Mouse (Mus musculus) forebrain, embryonic 13.5 days (tissue): ENCODE measurements at regions not wholly inside any gene's neighbourhood (a gene's known extent, or its start where the extent isn't known, plus 50 kb on each side); places are given as distances from the start of the nearest gene placed in this dataset.
A peak's percentile ranks its signal among the peaks of the same experiment; 100 is the strongest.

Experiments
- ATAC-seq: fragments of 200-750 bp; cut with Nextera tagmentation; 2 replicates; pipeline ENCODE4 v1.8.0; 2017
- H3K27ac ChIP-seq: fragments of 300-500 bp; sonication (generic); 2 replicates; pipeline ENCODE4 v1.5.1; 2015; ENCODE audit warnings: inconsistent platforms, mild to moderate bottlenecking, moderate library complexity
- H3K27me3 ChIP-seq: fragments of 300-500 bp; sonication (generic); 2 replicates; pipeline ENCODE4 v1.6.1; 2015; ENCODE audit warnings: mild to moderate bottlenecking, inconsistent platforms
- H3K36me3 ChIP-seq: fragments of 300-500 bp; sonication (generic); 2 replicates; pipeline ENCODE4 v1.6.1; 2015; ENCODE audit warnings: mild to moderate bottlenecking, inconsistent platforms; ENCODE audit not compliant: poor library complexity, severe bottlenecking
- H3K4me1 ChIP-seq: fragments of 300-500 bp; sonication (generic); 2 replicates; pipeline ENCODE4 v1.6.1; 2015; ENCODE audit warnings: inconsistent platforms
- H3K4me2 ChIP-seq: fragments of 300-500 bp; sonication (generic); 2 replicates; pipeline ENCODE4 v1.6.1; 2015; ENCODE audit warnings: inconsistent platforms, mild to moderate bottlenecking, moderate library complexity
- H3K4me3 ChIP-seq: fragments of 300-500 bp; sonication (generic); 2 replicates; pipeline ENCODE4 v1.5.1; 2015; ENCODE audit warnings: mild to moderate bottlenecking, inconsistent platforms
- H3K9ac ChIP-seq: fragments of 300-500 bp; sonication (generic); 2 replicates; pipeline ENCODE4 v1.6.1; 2015; ENCODE audit warnings: mild to moderate bottlenecking, inconsistent platforms
- H3K9me3 ChIP-seq: fragments of 300-500 bp; sonication (generic); replicated peaks from 2 replicates; pipeline ENCODE4 v1.6.1; 2016; ENCODE audit warnings: inconsistent platforms
- WGBS: fragments of 180-500 bp; shearing (Covaris S2); methylation state at CpG from one replicate; pipeline ENCODE4 v1.1.7; 2015; 5-methylcytosine and 5-hydroxymethylcytosine counted together

DNA sequence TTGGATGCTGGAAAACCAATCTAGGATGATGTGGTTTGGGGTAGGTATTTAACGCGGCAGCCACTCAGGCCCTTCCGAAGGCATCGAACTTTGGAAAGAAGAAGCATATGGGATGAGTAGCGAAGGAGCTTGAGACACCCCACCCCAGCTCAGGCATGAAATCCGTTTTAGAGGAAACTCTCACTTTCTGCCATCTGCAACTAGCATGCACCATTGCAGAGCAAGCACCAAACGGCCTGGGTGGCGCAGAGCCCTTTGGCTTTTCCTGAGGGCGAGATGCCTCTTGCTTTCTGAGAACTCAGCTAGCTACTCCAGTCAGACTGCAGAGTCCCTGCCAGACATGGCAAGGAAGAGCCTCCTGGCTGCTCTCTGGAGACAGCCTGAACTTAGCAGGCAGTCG is 209.9 kb upstream of the Nlrp1b start:
- peak overlapping the region; percentile 91 for H3K27ac ChIP-seq
- no peaks in the 10 kb centered on the region for H3K27me3 ChIP-seq
- no peaks in the 10 kb centered on the region for H3K36me3 ChIP-seq
- H3K9me3 ChIP-seq: 0 out of 2 replicates have a peak, but pooled peaks cover 7% of the 10 kb centered on the region
- peak overlapping the region; percentile 53 for H3K4me2 ChIP-seq
- WGBS: 43% methylated on average over 10 of the region's 10 CpGs
- peaks cover 61% of the 10 kb centered on the region for H3K4me1 ChIP-seq
- H3K9ac ChIP-seq: peak overlapping the region; percentile 41; the same call in 1 of the 2 replicates
- H3K4me3 ChIP-seq: peak overlapping the region; percentile 17
- no peak; the same call in 1 of the 2 replicates for ATAC-seq

DNA sequence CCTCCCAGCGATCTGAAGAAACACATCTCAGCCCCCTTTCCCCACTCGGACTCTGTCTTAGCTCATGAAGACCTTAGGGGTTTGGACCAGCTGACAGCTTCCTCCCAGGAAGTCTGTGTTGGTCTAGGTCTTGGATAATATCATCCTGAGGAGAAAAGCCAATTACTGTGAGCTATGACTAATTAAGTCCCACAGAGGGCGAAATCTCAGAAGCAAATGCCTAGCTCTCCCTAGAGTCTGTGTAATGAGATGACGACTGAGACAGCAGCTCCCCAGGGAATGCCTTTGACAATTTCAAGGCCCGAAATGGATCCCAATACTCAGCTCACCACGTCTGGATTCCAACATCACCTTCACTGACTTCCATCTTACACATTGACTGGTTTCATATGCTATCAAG is 213.5 kb upstream of the Nlrp1b start:
- Histone ChIP-seq H3K36me3 (no peaks in the 10 kb centered on the region), H3K27ac (no peak overlapping the region), H3K4me1 (peaks cover 66% of the 10 kb centered on the region), H3K27me3 (no peaks in the 10 kb centered on the region), H3K4me2 (no peak overlapping the region), H3K4me3 (no peak overlapping the region), H3K9me3 (no peaks in the 10 kb centered on the region), H3K9ac (no peak overlapping the region)
- WGBS: 40% methylated on average over 6 of the region's 6 CpGs
- no peak for ATAC-seq

DNA sequence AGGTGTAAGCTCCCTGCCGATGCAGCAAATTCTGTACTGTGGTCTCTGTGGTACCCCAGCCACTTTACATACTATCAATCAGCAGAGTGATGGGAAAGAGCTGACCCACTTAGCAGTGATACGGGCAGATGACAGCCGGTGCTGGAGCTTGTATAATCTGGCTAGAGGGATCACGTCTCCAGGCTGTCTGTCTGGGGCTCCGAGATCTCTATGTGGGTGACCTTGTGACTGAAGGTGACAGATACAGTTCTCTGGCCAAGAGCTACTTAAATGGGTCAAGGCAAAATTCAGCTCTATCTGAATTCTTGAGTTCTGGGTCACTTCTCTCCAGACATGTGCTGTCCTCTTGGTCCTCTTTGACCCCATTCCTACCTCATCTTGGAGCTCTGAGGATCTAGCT is 216.1 kb upstream of the Nlrp1b start:
- Histone ChIP-seq H3K27ac (0 out of 2 replicates have a peak overlapping the region, but pooled peaks have one; percentile 81), H3K36me3 (no peaks in the 10 kb centered on the region), H3K4me3 (no peak overlapping the region), H3K27me3 (no peaks in the 10 kb centered on the region), H3K4me2 (no peak overlapping the region), H3K9me3 (no peaks in the 10 kb centered on the region), H3K9ac (no peak overlapping the region), H3K4me1 (peaks cover 44% of the 10 kb centered on the region)
- WGBS: 69% methylated on average over 5 of the region's 5 CpGs
- ATAC-seq: no peak

DNA sequence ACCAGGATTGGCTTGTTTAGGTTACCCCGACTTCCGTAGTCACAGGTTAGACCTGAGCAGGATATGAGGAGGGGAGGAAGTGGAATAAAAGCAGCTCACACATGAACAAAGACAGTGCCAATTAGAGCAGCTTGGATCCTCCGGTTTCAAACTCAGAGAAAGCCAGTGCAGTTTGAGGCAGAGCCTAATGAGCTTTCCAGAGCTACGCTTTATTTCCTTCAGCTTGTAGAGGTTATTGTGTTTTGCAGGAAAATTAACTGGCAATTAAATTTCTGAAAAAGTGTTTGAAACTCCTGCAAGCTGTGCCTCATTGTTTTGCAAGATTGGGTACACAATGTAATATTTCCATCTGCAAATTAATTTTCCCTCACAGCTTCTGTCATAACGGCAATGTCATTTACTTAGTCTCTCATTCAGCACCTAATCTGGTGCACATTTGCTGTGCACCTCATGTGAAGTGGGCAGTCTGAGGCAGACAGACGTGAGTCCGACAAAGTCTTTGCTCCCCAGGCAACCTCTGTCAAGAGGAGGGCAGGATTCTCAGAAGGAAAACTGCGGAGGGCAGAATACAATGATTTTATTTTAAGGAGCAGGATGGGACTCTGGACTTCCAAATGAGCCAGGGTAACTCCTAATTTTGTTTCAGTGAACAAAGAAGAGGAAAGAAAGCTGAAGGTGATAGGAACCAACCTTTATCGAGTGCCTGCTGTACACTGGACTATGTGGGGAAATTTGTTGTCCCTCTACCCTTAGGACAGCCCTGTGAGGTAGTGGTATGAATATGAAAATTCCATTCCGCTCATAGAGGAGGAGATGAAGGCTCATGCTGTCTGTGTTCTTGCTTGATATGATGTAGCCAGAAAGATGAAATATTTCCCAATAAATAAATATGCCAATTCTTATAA is 217.6 kb upstream of the Nlrp1b start:
- peak; percentile 82 for ATAC-seq
- Histone ChIP-seq H3K9ac (no peak overlapping the region), H3K4me1 (peaks cover 36% of the 10 kb centered on the region), H3K4me3 (no peak overlapping the region), H3K9me3 (no peaks in the 10 kb centered on the region), H3K36me3 (no peaks in the 10 kb centered on the region), H3K4me2 (peak overlapping the region; percentile 19; the same call in 1 of the 2 replicates), H3K27me3 (no peaks in the 10 kb centered on the region), H3K27ac (peak overlapping the region; percentile 81)
- 14% methylated on average over 10 of the region's 10 CpGs for WGBS

DNA sequence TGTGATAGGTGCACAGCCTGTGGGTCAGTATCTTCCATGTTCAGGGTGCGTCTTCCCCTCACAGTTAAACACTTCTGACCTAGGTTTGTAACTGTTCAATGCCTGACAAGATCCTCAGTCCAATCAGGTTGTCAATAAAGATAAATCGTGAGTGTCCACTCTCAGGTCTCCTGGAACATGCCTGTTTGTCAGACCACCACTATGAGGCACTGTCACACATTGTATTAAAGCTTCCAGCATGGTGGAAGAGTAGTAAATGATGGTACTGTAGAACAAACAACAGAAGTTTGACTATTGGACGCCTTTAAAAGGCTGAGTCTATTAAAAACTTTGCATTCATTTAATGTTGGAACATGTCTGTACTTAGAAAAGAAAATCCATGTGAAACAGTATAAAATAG is 249.6 kb upstream of the Nlrp1b start:
- H3K4me1 ChIP-seq: no peaks in the 10 kb centered on the region
- ATAC-seq: no peak
- H3K4me2 ChIP-seq: no peak overlapping the region
- H3K27ac ChIP-seq: no peak overlapping the region
- H3K4me3 ChIP-seq: no peak overlapping the region
- H3K9ac ChIP-seq: no peak overlapping the region
- H3K36me3 ChIP-seq: no peaks in the 10 kb centered on the region
- no peaks in the 10 kb centered on the region for H3K27me3 ChIP-seq
- H3K9me3 ChIP-seq: no peaks in the 10 kb centered on the region
- WGBS: 85% methylated on average over 3 of the region's 3 CpGs

DNA sequence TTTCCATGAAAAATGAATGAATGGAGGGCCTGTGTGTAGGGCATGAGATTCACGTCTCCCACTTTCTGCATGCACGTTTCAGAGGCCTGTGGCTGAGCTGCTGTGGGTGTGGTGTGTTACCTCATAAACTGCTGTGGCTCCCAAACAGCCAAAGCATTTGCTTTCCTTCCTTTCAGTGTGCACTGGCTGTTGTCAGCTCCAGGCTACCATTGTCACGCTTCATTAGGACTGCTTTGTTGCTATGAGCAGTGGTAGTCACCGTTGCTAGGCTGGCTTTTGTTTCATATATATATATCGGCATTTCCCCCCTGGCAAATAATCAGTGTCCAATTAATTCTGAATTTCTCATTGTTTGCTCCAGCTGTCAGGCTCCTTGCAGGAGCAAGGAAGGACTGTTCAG is 251.9 kb upstream of the Wscd1 start:
- WGBS: 5% methylated on average over 5 of the region's 5 CpGs
- Histone ChIP-seq H3K4me3 (no peak overlapping the region), H3K4me2 (peak overlapping the region; percentile 1; the same call in 1 of the 2 replicates), H3K27ac (peak overlapping the region; percentile 32), H3K9me3 (no peaks in the 10 kb centered on the region), H3K36me3 (no peaks in the 10 kb centered on the region), H3K27me3 (no peaks in the 10 kb centered on the region), H3K4me1 (peaks cover 33% of the 10 kb centered on the region), H3K9ac (no peak overlapping the region)
- peak; percentile 82 for ATAC-seq

DNA sequence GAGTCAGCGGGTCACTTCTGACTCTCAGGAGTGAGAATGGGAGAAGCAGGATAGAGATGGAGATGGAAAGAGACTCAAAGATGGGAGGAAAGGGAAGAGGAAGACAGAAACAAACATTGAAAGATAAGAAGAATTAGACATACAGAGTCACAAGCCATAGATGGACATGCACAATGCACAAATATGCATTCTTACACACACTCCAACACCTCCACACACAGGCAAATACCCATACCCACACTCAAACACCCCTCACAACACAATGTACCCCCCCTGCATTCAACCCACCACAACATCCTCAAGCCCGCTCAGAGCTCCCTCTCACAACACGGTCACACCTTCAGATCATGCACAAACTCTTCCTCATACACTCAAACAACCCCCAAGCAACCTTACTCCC is 251.4 kb upstream of the Wscd1 start:
- Histone ChIP-seq H3K4me2 (peak overlapping the region; percentile 1; the same call in 1 of the 2 replicates), H3K36me3 (no peaks in the 10 kb centered on the region), H3K27me3 (no peaks in the 10 kb centered on the region), H3K9me3 (no peaks in the 10 kb centered on the region), H3K9ac (no peak overlapping the region), H3K27ac (peak overlapping the region; percentile 32), H3K4me1 (peaks cover 33% of the 10 kb centered on the region), H3K4me3 (no peak overlapping the region)
- ATAC-seq: no peak
- 56% methylated on average over 3 of the region's 3 CpGs for WGBS

DNA sequence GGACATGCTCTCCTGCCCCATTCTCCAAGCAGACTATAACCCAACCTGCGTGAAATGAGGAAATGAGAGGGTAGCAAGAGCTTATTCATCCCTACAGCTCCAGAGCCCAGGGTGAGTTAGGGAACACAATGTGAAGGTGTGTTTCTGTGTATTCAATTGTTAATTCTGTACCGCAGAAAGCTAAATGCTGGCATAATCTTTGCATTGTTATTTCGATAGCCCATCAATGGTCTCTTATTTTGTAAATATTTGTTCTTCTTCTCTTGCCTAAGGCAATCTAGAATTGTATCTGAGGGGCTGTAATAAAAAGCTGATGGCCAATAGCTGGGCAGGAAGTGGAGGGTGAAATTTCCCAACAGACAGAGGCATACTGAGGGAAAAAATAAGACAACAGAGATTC is 247.6 kb upstream of the Wscd1 start:
- peaks cover 17% of the 10 kb centered on the region for H3K4me1 ChIP-seq
- no peak overlapping the region for H3K4me2 ChIP-seq
- no peak overlapping the region for H3K4me3 ChIP-seq
- 79% methylated on average over 3 of the region's 3 CpGs for WGBS
- ATAC-seq: no peak
- H3K27ac ChIP-seq: no peak overlapping the region
- H3K27me3 ChIP-seq: no peaks in the 10 kb centered on the region
- no peaks in the 10 kb centered on the region for H3K36me3 ChIP-seq
- H3K9ac ChIP-seq: no peak overlapping the region
- no peaks in the 10 kb centered on the region for H3K9me3 ChIP-seq

DNA sequence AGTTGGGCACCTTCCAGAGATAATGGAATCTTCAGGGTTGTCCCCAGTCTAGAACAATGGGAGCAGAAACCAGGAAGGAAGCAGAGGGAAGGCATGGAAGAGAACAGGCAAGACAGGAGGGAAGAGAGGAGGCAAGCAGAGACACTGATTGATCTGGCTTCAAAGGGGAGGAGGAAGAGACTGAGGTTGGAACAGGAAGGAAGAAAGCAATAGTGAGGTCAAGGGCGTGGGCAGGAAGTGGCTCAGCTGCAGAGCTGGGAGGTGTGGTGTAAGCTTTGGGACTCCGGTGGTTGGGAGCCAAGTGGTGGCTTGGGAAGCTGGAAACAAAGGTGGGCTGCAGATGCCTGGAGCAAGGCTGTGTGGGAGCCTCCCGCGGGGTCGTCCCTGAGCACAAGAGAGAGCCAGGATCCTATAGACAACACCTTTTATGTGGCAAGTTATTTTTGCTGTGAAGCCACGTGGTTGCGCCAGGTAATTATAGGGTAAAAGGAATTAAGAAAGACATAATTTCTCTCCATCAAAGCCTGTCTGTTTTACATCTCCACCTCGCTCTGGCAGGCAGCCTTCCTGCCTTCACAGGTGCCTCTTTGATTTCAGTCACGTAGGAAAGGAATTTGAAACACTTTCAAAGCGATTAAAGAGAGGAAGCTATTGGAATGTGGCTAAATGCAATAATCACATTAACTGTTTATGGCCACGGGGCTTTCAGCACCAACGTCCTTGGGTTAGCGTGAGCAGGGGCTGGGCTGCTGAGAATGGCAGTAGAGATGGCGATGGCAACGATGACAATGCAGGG is 237.3 kb upstream of the Wscd1 start:
- H3K9ac ChIP-seq: no peak overlapping the region
- H3K4me1 ChIP-seq: peaks cover 25% of the 10 kb centered on the region
- no peaks in the 10 kb centered on the region for H3K36me3 ChIP-seq
- H3K4me2 ChIP-seq: no peak overlapping the region
- 64% methylated on average over 15 of the region's 15 CpGs for WGBS
- ATAC-seq: no peak
- H3K27ac ChIP-seq: 0 out of 2 replicates have a peak overlapping the region, but pooled peaks have one; percentile 25
- no peaks in the 10 kb centered on the region for H3K27me3 ChIP-seq
- H3K9me3 ChIP-seq: no peaks in the 10 kb centered on the region
- no peak overlapping the region for H3K4me3 ChIP-seq

DNA sequence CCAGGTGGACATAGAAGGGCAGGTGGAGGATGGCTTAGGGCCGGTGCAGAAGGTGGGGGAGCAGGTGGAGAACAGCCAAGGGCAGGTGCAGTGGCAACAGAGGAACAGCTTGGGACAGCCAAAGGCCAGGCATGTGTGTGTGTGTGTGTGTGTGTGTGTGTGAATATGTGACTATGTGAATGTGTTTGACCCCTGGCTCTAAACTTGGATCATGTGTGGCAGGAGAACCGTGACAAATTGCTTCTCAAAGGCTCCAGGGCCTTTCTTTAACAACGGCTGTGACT is 236.7 kb upstream of the Wscd1 start:
- WGBS: 87% methylated on average over 3 of the region's 3 CpGs
- Histone ChIP-seq H3K4me3 (no peak overlapping the region), H3K36me3 (no peaks in the 10 kb centered on the region), H3K4me1 (peaks cover 30% of the 10 kb centered on the region), H3K27me3 (no peaks in the 10 kb centered on the region), H3K27ac (no peak overlapping the region), H3K9me3 (no peaks in the 10 kb centered on the region), H3K9ac (no peak overlapping the region), H3K4me2 (no peak overlapping the region)
- ATAC-seq: no peak

DNA sequence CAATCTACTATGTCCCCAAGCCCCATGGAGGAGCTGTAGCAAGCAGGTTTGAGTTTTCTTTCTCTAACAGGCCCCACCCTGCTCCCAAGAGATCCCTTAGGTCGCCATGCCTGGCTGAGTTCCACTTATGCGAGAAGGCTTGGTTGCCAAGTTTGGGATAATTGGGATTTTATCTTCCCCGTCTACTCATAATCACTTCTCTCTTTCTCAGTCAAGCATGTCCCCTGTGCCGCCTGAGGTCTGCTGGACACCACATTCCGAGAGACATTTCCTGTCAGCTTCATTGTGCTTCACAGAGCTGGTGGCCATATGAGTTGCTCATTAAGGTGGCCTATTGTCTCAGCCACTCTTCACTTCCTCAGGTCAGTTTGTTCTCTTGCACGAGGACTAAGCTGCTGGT is 234.5 kb upstream of the Wscd1 start:
- no peak overlapping the region for H3K4me3 ChIP-seq
- no peak overlapping the region for H3K27ac ChIP-seq

DNA sequence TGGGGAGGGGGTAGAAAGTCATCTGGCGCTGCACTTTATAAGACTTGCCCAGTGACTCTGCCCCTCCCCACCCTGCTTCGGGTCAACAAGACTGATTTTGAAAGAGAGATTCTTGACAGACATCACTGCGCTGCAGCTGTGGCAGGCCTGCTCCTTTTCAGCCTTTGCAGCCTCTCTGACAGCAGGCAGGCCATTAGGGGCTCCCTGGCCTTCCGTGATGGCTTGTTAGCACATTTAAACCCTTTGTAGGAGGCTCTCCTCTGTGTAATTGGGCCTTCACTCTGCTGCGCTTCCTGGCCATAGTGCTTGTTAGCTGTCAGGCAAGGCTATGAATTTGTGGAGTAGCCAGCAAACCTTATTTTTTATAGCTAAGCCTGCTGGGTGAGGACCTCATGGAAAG is 232.3 kb upstream of the Wscd1 start:
- Histone ChIP-seq H3K4me1 (peaks cover 31% of the 10 kb centered on the region), H3K27ac (peak overlapping the region; percentile 57), H3K4me3 (no peak overlapping the region), H3K27me3 (no peaks in the 10 kb centered on the region), H3K9me3 (no peaks in the 10 kb centered on the region), H3K9ac (no peak overlapping the region), H3K36me3 (no peaks in the 10 kb centered on the region), H3K4me2 (no peak overlapping the region)
- ATAC-seq: peak; percentile 74; the same call in 1 of the 2 replicates
- 10% methylated on average over 5 of the region's 5 CpGs for WGBS

More for the DNA sequence above, 234.5 kb upstream of the Wscd1 start:
- no peak for ATAC-seq
- Histone ChIP-seq H3K36me3 (no peaks in the 10 kb centered on the region), H3K9me3 (no peaks in the 10 kb centered on the region), H3K9ac (no peak overlapping the region), H3K4me2 (no peak overlapping the region), H3K4me1 (peaks cover 31% of the 10 kb centered on the region), H3K27me3 (no peaks in the 10 kb centered on the region)
- WGBS: 12% methylated on average over 6 of the region's 6 CpGs
